Mouse (Mus musculus) lung, embryonic 14.5 days (tissue): ENCODE data around the gene Cysrt1. TPM values are rescaled to one million over a fixed set of nuclear protein-coding genes. Genes with fewer than 3 reads are reported as not detected.

Experiments used
- ATAC-seq: fragments of 200-750 bp; cut with Nextera tagmentation; 2 replicates; pipeline ENCODE4 v1.8.0; 2017; ENCODE audit warnings: mild to moderate bottlenecking, moderate TSS enrichment, moderate library complexity; ENCODE audit not compliant: insufficient read depth
- DNase-seq: peaks from one replicate; pipeline ENCODE4 v3.0.0-alpha.2; 2015
- H3K27ac ChIP-seq: fragments of 300-500 bp; sonication (generic); 2 replicates; pipeline ENCODE4 v1.5.1; 2014; ENCODE audit warnings: low read depth, mild to moderate bottlenecking, moderate library complexity
- H3K27me3 ChIP-seq: fragments of 300-500 bp; sonication (generic); 2 replicates; pipeline ENCODE4 v1.6.1; 2014; ENCODE audit warnings: low read length, control low read depth; ENCODE audit not compliant: insufficient read depth
- H3K36me3 ChIP-seq: fragments of 300-500 bp; sonication (generic); 2 replicates; pipeline ENCODE4 v1.6.1; 2014; ENCODE audit warnings: control low read depth; ENCODE audit not compliant: insufficient read depth
- H3K4me1 ChIP-seq: fragments of 300-500 bp; sonication (generic); 2 replicates; pipeline ENCODE4 v1.6.1; 2014; ENCODE audit warnings: antibody characterized with exemption, control low read depth; ENCODE audit not compliant: insufficient read depth
- H3K4me2 ChIP-seq: fragments of 300-500 bp; sonication (generic); 2 replicates; pipeline ENCODE4 v1.6.1; 2014; ENCODE audit warnings: mild to moderate bottlenecking
- H3K4me3 ChIP-seq: fragments of 300-500 bp; sonication (generic); 2 replicates; pipeline ENCODE4 v1.5.1; 2014; ENCODE audit warnings: low read depth, low read length
- H3K9ac ChIP-seq: fragments of 300-500 bp; sonication (generic); 2 replicates; pipeline ENCODE4 v1.6.1; 2014
- H3K9me3 ChIP-seq: fragments of 300-500 bp; sonication (generic); 2 replicates; pipeline ENCODE4 v1.6.1; 2016; ENCODE audit warnings: low read depth, low read length, control low read depth
- CTCF ChIP-seq: IDR thresholded peaks from 2 replicates; pipeline ENCODE4 v1.5.1; 2016; ENCODE audit warnings: antibody characterized with exemption, low read depth
- WGBS: fragments of 180-500 bp; shearing (Covaris S2); extraction: QIAGEN DNeasy Blood & Tissue Kit; methylation state at CpG from one replicate; pipeline ENCODE4 v1.1.7; 2014; 5-methylcytosine and 5-hydroxymethylcytosine counted together
- polyA plus RNA-seq: library from polyadenylated mRNA; unstranded; fragments of >200 nt; fragmentation: Nextera tagmentation; extraction: Ambion mirVana; gene quantifications from 2 replicates; pipeline ENCODE4 v1.2.1, GENCODE M21; 2014

Gene Cysrt1
- polyA plus RNA-seq, 1 experiment from 2014 or later, result not detected

- 90% methylated on average over 4 of the region's 4 CpGs for WGBS
- Histone ChIP-seq H3K36me3 (0 out of 2 replicates have a peak, but pooled peaks cover 4% of the 10 kb centered on the region), H3K4me2 (no peak overlapping the region), H3K4me1 (0 out of 2 replicates have a peak, but pooled peaks cover 5% of the 10 kb centered on the region), H3K27ac (no peak overlapping the region), H3K9me3 (no peaks in the 10 kb centered on the region), H3K9ac (no peak overlapping the region), H3K4me3 (no peak overlapping the region), H3K27me3 (no peaks in the 10 kb centered on the region)
- ATAC-seq (no peak), DNase-seq (no peak)
- no peak for TF ChIP-seq CTCF
Observed at GRCm38 (mm10) chr2:25227406-25227805, 14.8 kb downstream of the Cysrt1 start.

- Histone ChIP-seq H3K4me2 (no peak overlapping the region), H3K36me3 (peaks cover 10% of the 10 kb centered on the region), H3K27ac (no peak overlapping the region), H3K4me3 (no peak overlapping the region), H3K27me3 (no peaks in the 10 kb centered on the region), H3K9ac (no peak overlapping the region), H3K9me3 (no peaks in the 10 kb centered on the region), H3K4me1 (0 out of 2 replicates have a peak, but pooled peaks cover 5% of the 10 kb centered on the region)
- DNase-seq (no peak), ATAC-seq (no peak)
- TF ChIP-seq CTCF, result no peak
- WGBS, result 75% methylated on average over 5 of the region's 5 CpGs
Observed at GRCm38 (mm10) chr2:25226864-25227263, 15.4 kb downstream of the Cysrt1 start.

GRCm38 (mm10) chr2:25225811-25226379, 16.4 kb downstream of the Cysrt1 start:
- no peaks in the 10 kb centered on the region for H3K27me3 ChIP-seq
- H3K9ac ChIP-seq, result peak overlapping the region; percentile 62; the same call in 1 of the 2 replicates
- ATAC-seq, result no peak
- no peak for TF ChIP-seq CTCF
- peak overlapping the region; percentile 66 for H3K4me2 ChIP-seq
- 0 out of 2 replicates have a peak, but pooled peaks cover 5% of the 10 kb centered on the region for H3K4me1 ChIP-seq
- peak overlapping the region; percentile 51; the same call in 1 of the 2 replicates for H3K4me3 ChIP-seq
- H3K36me3 ChIP-seq, result peaks cover 17% of the 10 kb centered on the region
- no peak for DNase-seq
- H3K9me3 ChIP-seq, result no peaks in the 10 kb centered on the region
- 69% methylated on average over 8 of the region's 8 CpGs for WGBS
- H3K27ac ChIP-seq, result peak overlapping the region; percentile 98

DNA sequence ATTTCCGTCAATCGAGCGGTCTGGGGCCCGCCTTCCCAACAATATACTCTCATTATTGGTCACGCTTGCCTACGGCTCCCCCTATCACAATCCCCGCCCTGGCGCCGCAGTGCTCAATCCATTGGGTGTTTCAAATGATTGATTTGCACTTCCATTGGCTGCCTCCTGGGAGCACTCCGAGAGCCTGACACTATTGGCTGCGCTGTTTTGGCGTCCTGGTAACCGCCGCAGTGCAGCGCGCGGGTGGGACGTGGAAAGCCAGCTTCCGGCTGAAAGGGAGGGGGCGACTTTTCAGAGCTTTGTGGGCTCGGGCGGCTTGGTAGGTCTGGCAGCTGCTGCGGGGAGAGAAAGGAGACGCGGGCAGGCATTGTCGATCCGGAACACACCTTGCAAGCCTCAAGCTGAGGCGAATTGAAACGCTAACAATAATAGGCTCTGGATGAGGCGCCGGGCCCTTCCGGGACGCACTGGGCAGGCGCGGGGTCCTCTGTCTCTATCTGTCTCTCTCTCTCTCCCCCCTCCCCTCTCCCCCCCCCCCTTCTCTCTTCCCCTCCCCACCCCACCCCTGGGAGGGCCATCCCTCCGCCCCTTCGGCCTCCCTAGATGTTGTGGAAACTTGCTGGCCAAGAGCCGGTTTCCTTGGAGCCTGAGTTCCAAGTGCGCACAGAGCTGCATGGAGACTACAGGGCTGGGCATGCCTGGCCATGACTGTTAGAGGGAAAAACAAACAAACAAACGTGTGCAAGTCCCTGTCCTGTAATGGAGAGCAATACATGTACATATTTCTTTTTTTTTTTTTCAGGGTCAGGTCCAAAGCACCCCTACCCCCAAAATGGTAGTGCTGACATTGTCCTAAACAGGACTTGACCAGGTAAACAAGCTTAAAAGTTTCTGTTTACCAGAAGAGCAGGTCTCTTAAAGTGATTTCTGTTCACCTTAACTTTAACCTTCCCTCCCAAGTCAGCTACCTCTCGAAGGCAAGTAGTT, 17.2 kb downstream of the Cysrt1 start:
- WGBS, result 2% methylated on average over 41 of the region's 41 CpGs
- H3K36me3 ChIP-seq, result peaks cover 17% of the 10 kb centered on the region
- peak overlapping the region; percentile 62 for H3K9ac ChIP-seq
- peak; percentile 96 for ATAC-seq
- H3K4me1 ChIP-seq, result 0 out of 2 replicates have a peak, but pooled peaks cover 5% of the 10 kb centered on the region
- TF ChIP-seq CTCF, result no peak
- DNase-seq, result peak; percentile 99
- H3K27ac ChIP-seq, result peak overlapping the region; percentile 98
- no peaks in the 10 kb centered on the region for H3K27me3 ChIP-seq
- H3K4me2 ChIP-seq, result peak overlapping the region; percentile 66
- H3K9me3 ChIP-seq, result no peaks in the 10 kb centered on the region
- H3K4me3 ChIP-seq, result peak overlapping the region; percentile 91

DNA sequence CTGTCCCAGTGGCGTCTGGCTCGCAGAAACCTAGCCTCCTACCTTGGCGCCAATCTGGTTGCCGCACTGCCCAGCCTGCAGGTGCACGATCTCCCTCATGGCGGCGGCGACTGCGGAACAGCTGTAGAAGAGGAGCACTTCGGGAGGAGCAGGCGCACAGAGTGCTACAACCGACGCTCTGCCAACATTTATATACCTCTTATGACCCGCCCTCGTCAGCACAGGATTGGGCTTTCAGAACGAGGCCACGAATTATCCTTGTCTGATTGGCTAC, 17.8 kb downstream of the Cysrt1 start, which contains the start of gene Tubb4b:
Gene Tubb4b (minus strand): TSS at position 211 of the 274 bp plus-strand sequence.
- peaks cover 17% of the 10 kb centered on the region for H3K36me3 ChIP-seq
- 0% methylated on average over 17 of the region's 17 CpGs for whole genome bisulfite sequencing

DNA sequence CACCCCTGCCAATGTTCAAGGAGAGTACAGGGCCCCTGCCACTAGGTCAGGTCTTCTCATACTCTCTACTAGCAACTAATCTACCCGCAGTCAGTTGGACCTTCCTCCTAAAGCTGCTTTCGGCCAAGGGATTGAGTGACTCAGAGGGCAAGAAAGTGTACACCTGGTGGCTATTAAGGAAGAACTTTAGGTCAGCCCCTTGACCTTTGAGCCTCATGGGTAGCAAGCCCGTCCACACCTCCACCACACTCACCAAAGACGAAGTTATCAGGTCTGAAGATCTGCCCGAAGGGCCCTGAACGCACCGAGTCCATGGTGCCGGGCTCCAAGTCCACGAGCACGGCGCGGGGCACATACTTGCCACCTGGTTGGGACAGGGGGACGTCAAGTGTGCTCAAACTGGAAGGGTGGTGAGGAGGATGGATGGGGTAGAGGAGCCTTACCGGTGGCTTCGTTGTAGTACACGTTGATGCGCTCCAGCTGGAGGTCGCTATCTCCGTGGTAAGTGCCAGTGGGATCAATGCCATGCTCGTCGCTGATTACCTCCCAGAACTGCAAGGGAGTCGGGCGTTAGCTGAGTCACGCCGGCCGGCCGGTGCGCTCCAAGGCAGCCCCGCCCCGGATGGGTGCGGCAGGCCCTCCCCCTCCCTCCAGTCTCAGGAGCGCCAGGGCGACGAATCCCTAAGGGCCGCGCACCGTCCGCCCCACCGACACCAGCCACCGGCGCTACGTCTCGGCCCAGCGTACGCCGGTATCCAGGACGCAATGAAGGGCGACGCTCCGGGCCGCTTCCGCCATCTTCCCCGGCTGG, 18.4 kb downstream of the Cysrt1 start:
- peaks cover 17% of the 10 kb centered on the region for H3K36me3 ChIP-seq
- peak overlapping the region; percentile 77 for H3K9ac ChIP-seq
- peak; percentile 36 for ATAC-seq
- under 1% methylated on average over 49 of the region's 53 CpGs for WGBS
- no peak for TF ChIP-seq CTCF
- no peaks in the 10 kb centered on the region for H3K27me3 ChIP-seq
- peak overlapping the region; percentile 96 for H3K27ac ChIP-seq
- 0 out of 2 replicates have a peak, but pooled peaks cover 5% of the 10 kb centered on the region for H3K4me1 ChIP-seq
- no peaks in the 10 kb centered on the region for H3K9me3 ChIP-seq
- peak overlapping the region; percentile 91 for H3K4me3 ChIP-seq
- H3K4me2 ChIP-seq, result peak overlapping the region; percentile 81
- DNase-seq, result peak; percentile 79

More for the DNA sequence above, 17.8 kb downstream of the Cysrt1 start, which contains the start of gene Tubb4b:
- DNase-seq, result no peak
- Histone ChIP-seq H3K9me3 (no peaks in the 10 kb centered on the region), H3K27me3 (no peaks in the 10 kb centered on the region), H3K4me1 (0 out of 2 replicates have a peak, but pooled peaks cover 5% of the 10 kb centered on the region), H3K4me3 (peak within 1 kb of the TSS; percentile 91), H3K27ac (peak within 1 kb of the TSS; percentile 98), H3K4me2 (peak within 1 kb of the TSS; percentile 81), H3K9ac (peak within 1 kb of the TSS; percentile 77)
- TF ChIP-seq CTCF, result peak; percentile 52
- ATAC-seq, result no peak
